Mouse (Mus musculus): ENCODE data around the gene Taf3. TPM values are rescaled to one million over a fixed set of nuclear protein-coding genes. Genes with fewer than 3 reads are reported as not detected.

Taf3 gene
- polyA plus RNA-seq, 1 experiment: 13.1 TPM

GRCm38 (mm10) chr2:10076675-10077074 is 28.3 kb upstream of the Taf3 start:
- no peak overlapping the region for H3K27ac ChIP-seq (ENCODE audit: insufficient read depth, low read length)
- no peak for TF ChIP-seq CTCF (IDR thresholded peaks at IDR 0.05; ENCODE audit: borderline replicate concordance, insufficient read depth, low read depth, low read length)
- TF ChIP-seq POLR2A (IDR thresholded peaks at IDR 0.05; ENCODE audit: borderline replicate concordance, insufficient read depth, low read length): no peak
- no peaks in the 10 kb centered on the region for H3K27me3 ChIP-seq (ENCODE audit: control insufficient read depth, insufficient read depth, low read length)
- H3K4me1 ChIP-seq (ENCODE audit: control insufficient read depth, insufficient read depth, low read length): peaks cover 29% of the 10 kb centered on the region
- 63% methylated on average over 8 of the region's 8 CpGs for WGBS
- no peak for DNase-seq
- no peak overlapping the region for H3K4me3 ChIP-seq (replicated peaks; ENCODE audit: insufficient read depth, low read depth, low read length)

GRCm38 (mm10) chr2:10074470-10074869 is 26.1 kb upstream of the Taf3 start:
- 72% methylated on average over 7 of the region's 7 CpGs for WGBS
- DNase-seq: no peak
- peaks cover 25% of the 10 kb centered on the region for H3K4me1 ChIP-seq (ENCODE audit: control insufficient read depth, insufficient read depth, low read length)
- H3K27ac ChIP-seq (ENCODE audit: insufficient read depth, low read length): no peak overlapping the region
- no peak overlapping the region for H3K4me3 ChIP-seq (replicated peaks; ENCODE audit: insufficient read depth, low read depth, low read length)
- TF ChIP-seq POLR2A (IDR thresholded peaks at IDR 0.05; ENCODE audit: borderline replicate concordance, insufficient read depth, low read length): no peak
- TF ChIP-seq CTCF (IDR thresholded peaks at IDR 0.05; ENCODE audit: borderline replicate concordance, insufficient read depth, low read depth, low read length): no peak
- no peaks in the 10 kb centered on the region for H3K27me3 ChIP-seq (ENCODE audit: control insufficient read depth, insufficient read depth, low read length)

GRCm38 (mm10) chr2:10071751-10072150 is 23.4 kb upstream of the Taf3 start:
- DNase-seq: no peak
- no peak for TF ChIP-seq CTCF (IDR thresholded peaks at IDR 0.05; ENCODE audit: borderline replicate concordance, insufficient read depth, low read depth, low read length)
- TF ChIP-seq POLR2A (IDR thresholded peaks at IDR 0.05; ENCODE audit: borderline replicate concordance, insufficient read depth, low read length): no peak
- WGBS: 79% methylated on average over 7 of the region's 7 CpGs
- H3K27me3 ChIP-seq (ENCODE audit: control insufficient read depth, insufficient read depth, low read length): no peaks in the 10 kb centered on the region
- no peak overlapping the region for H3K27ac ChIP-seq (ENCODE audit: insufficient read depth, low read length)
- no peak overlapping the region for H3K4me3 ChIP-seq (replicated peaks; ENCODE audit: insufficient read depth, low read depth, low read length)
- peaks cover 18% of the 10 kb centered on the region for H3K4me1 ChIP-seq (ENCODE audit: control insufficient read depth, insufficient read depth, low read length)

- no peak for TF ChIP-seq POLR2A (IDR thresholded peaks at IDR 0.05; ENCODE audit: borderline replicate concordance, insufficient read depth, low read length)
- TF ChIP-seq CTCF (IDR thresholded peaks at IDR 0.05; ENCODE audit: borderline replicate concordance, insufficient read depth, low read depth, low read length): no peak
- Histone ChIP-seq H3K4me1 (ENCODE audit: control insufficient read depth, insufficient read depth, low read length) (no peaks in the 10 kb centered on the region), H3K27me3 (ENCODE audit: control insufficient read depth, insufficient read depth, low read length) (no peaks in the 10 kb centered on the region), H3K4me3 (replicated peaks; ENCODE audit: insufficient read depth, low read depth, low read length) (no peak overlapping the region), H3K27ac (ENCODE audit: insufficient read depth, low read length) (no peak overlapping the region)
- 87% methylated on average over 5 of the region's 5 CpGs for WGBS
- no peak for DNase-seq
These were observed 10.4 kb upstream of the Taf3 start for GRCm38 (mm10) chr2:10058836-10059235.

- TF ChIP-seq CTCF (IDR thresholded peaks at IDR 0.05; ENCODE audit: borderline replicate concordance, insufficient read depth, low read depth, low read length) (no peak), POLR2A (IDR thresholded peaks at IDR 0.05; ENCODE audit: borderline replicate concordance, insufficient read depth, low read length) (no peak)
- H3K27me3 ChIP-seq (ENCODE audit: control insufficient read depth, insufficient read depth, low read length): no peaks in the 10 kb centered on the region
- no peaks in the 10 kb centered on the region for H3K4me1 ChIP-seq (ENCODE audit: control insufficient read depth, insufficient read depth, low read length)
- H3K4me3 ChIP-seq (replicated peaks; ENCODE audit: insufficient read depth, low read depth, low read length): no peak overlapping the region
- no peak for DNase-seq
- WGBS: 95% methylated on average over 1 of the region's 1 CpGs
- H3K27ac ChIP-seq (ENCODE audit: insufficient read depth, low read length): no peak overlapping the region
These were observed 3.6 kb upstream of the Taf3 start for GRCm38 (mm10) chr2:10051996-10052395.

- Histone ChIP-seq H3K27me3 (ENCODE audit: control insufficient read depth, insufficient read depth, low read length) (no peaks in the 10 kb centered on the region), H3K4me1 (ENCODE audit: control insufficient read depth, insufficient read depth, low read length) (no peaks in the 10 kb centered on the region), H3K27ac (ENCODE audit: insufficient read depth, low read length) (no peak overlapping the region), H3K4me3 (replicated peaks; ENCODE audit: insufficient read depth, low read depth, low read length) (no peak overlapping the region)
- no peak for TF ChIP-seq POLR2A (IDR thresholded peaks at IDR 0.05; ENCODE audit: borderline replicate concordance, insufficient read depth, low read length)
- DNase-seq: no peak
- WGBS: 37% methylated on average over 3 of the region's 3 CpGs
These were observed 2.5 kb upstream of the Taf3 start for GRCm38 (mm10) chr2:10050878-10051277.

- no peaks in the 10 kb centered on the region for H3K4me1 ChIP-seq (ENCODE audit: control insufficient read depth, insufficient read depth, low read length)
- WGBS: 14% methylated on average over 10 of the region's 10 CpGs
- TF ChIP-seq POLR2A (IDR thresholded peaks at IDR 0.05; ENCODE audit: borderline replicate concordance, insufficient read depth, low read length): no peak
- TF ChIP-seq CTCF (IDR thresholded peaks at IDR 0.05; ENCODE audit: borderline replicate concordance, insufficient read depth, low read depth, low read length): no peak
- no peak overlapping the region for H3K4me3 ChIP-seq (replicated peaks; ENCODE audit: insufficient read depth, low read depth, low read length)
- no peak overlapping the region for H3K27ac ChIP-seq (ENCODE audit: insufficient read depth, low read length)
- no peaks in the 10 kb centered on the region for H3K27me3 ChIP-seq (ENCODE audit: control insufficient read depth, insufficient read depth, low read length)
- no peak for DNase-seq
These were observed 1.1 kb upstream of the Taf3 start for GRCm38 (mm10) chr2:10049456-10049855.

- H3K4me3 ChIP-seq (replicated peaks; ENCODE audit: insufficient read depth, low read depth, low read length): peak overlapping the region; percentile 83
- WGBS: under 1% methylated on average over 47 of the region's 47 CpGs
- H3K4me1 ChIP-seq (ENCODE audit: control insufficient read depth, insufficient read depth, low read length): no peaks in the 10 kb centered on the region
- H3K27me3 ChIP-seq (ENCODE audit: control insufficient read depth, insufficient read depth, low read length): no peaks in the 10 kb centered on the region
- DNase-seq: peak in 1 of 2 experiments; percentile 52
- H3K27ac ChIP-seq (ENCODE audit: insufficient read depth, low read length): 0 out of 2 replicates have a peak overlapping the region, but pooled peaks have one; percentile 26
- TF ChIP-seq POLR2A (IDR thresholded peaks at IDR 0.05; ENCODE audit: borderline replicate concordance, insufficient read depth, low read length) (no peak), CTCF (IDR thresholded peaks at IDR 0.05; ENCODE audit: borderline replicate concordance, insufficient read depth, low read depth, low read length) (no peak)
These were observed 499 bp downstream of the Taf3 start for GRCm38 (mm10) chr2:10047758-10048436.

Data from cerebellum, adult 2 months (tissue).